Mouse (Mus musculus) Muller cell, postnatal 12 days (primary cell): ENCODE measurements at regions not wholly inside any gene's neighbourhood (a gene's known extent, or its start where the extent isn't known, plus 50 kb on each side); places are given as distances from the start of the nearest gene placed in this dataset.
"Not testable (repeated sequence)": the region's sequence is repeated elsewhere in the genome, so short reads cannot be mapped to it uniquely, and the experiment has no call there.

ENCODE experiments used
- DNase-seq: peaks from one replicate; pipeline ENCODE4 v3.0.0-alpha.2; 2015; ENCODE audit errors: inconsistent ontology term

DNA sequence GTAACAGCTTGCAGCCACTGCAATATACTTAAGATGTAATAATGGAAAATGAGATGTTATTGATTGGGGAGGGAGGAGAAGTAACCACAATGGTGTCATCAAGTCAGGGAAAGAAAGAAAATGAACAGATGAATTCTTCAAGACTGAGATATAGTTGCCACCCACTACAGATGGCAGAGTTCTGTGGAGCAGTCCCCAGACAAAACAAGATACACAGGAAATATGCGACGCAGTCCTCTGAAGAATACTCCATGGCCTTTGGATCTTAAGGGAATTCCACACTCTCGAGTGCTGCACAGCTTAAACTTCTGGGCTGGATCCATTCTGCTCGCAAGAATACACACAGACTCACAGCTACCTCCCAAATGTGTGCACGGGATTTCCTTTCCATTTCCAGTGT is 113.4 kb downstream of the Sox4 start:
- DNase-seq: no peak

DNA sequence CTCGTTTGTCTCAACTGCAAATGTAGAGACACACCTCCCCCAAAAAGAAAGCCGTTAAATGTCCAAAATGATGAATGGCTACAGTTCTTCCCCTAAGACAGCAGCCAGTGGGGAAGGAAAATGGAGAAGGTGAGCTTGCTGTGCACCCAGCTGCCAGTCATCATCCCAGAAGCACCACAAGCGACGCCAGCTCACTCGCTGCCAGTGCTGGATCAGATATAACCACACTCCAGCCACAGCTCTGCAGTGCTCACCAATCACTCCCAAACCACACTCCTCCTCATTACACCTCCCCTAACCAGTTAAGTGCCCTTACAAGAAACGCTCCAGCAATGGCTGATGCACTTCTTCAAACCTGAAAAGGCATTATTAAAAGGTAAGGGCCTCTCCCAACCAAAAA is 114.4 kb downstream of the Sox4 start:
- DNase-seq: no peak

DNA sequence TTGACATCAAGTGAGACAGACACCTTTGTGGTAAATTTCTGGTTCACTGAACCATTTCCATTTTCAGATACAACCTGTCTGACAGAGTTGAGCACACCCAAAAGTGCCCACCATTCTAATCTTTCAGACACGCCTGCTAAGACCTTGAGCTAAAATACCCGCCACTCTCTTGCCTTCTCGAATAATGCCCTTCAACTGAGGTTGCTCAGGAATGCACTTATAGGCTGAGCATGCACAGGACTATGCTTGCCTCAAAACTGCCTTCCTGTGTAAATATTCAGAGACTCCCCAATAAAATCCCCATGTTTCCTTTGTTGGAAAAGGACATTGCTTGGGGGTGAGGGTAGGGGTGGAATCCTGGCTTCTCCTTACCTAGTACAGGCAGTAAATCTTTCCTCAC is 115.3 kb downstream of the Sox4 start:
- DNase-seq: no peak

DNA sequence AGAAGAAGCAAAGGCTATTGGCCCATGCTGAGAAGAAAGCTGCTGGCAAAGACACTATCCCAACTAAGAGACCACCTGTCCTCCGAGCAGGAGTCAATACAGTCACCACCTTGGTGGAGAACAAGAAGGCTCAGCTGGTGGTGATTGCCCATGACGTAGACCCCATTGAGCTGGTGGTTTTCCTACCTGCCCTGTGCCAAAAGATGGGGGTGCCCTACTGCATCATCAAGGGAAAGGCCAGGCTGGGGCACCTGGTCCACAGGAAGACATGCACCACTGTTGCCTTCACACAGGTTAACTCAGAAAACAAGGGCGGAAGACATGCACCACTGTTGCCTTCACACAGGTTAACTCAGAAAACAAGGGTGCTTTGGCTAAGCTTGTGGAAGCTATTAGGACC is 116.3 kb downstream of the Sox4 start:
- not testable (repeated sequence) for DNase-seq

DNA sequence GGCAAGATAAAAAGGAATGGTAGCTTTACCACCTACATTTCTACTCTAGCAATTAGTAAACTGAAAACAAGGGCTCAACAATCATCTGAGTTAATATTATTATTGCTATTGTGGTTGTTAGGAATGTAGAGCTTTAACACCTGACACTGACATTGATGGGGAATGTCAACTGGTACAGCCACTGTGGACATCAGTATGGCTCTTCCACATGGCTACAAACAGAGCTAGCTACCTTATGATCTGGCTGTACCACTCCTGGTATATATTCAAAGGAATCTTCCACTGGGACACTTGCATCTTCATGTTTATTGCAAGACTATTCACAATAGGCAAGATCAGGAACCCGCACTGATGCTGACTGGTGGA is 119.8 kb downstream of the Sox4 start:
- no peak for DNase-seq

DNA sequence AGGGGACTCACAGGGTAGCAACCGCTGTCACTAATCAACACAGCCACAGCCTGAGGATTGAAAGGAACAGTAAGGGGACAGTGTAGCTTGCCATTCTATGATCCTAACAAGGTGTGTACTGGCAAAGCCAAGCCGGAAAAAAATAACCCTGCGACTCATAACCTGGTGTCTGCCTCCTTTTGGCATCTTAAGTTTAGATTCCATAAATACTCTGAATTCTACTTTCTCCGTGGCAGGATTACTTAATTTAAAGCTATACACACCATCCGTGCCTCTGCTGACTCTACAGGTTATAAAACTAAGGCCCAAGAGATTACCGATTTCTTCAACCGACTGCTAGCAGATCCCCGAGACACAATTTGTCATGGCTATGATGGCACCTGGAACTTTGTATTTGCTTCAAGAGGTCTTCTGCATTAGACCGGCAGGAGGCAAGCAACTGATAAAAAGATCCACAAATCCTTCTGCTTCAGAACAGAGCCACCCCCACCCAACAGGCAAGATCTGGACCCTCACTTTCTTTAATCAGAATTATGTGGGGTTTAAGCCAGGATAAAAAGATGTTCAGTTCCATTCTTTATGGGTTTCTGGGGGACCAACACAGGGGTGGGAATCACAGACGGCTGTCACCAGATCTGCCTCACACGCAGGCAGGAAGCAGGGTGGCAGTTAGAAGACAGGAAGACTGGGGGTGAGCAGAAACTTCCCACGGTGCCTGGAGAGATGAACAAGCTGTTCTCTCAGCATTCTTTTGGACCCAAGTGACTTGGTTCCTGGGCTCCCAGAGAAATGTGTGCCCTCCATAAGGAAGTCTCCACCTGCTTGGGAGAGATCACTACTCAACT is 120.4 kb downstream of the Sox4 start:
- DNase-seq: no peak

DNA sequence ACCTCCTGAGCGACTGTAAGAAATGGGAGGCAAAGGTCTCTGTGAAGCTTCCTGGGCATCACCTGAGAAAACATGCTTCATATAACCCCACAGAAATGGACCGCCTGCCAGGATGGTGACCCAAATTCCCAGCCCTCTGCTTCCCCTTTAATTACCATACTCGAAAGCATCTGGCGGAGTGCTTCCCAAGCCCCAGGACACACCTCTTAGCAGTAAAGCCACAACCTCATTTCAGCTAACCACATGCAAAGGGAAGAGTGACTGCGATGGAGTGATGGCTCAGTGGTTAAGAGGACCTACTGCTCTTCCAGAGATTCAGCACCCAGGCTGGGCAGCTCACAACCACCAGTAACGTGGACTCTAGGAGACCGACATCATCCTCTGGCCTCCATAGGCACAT is 127.2 kb downstream of the Sox4 start:
- no peak for DNase-seq

DNA sequence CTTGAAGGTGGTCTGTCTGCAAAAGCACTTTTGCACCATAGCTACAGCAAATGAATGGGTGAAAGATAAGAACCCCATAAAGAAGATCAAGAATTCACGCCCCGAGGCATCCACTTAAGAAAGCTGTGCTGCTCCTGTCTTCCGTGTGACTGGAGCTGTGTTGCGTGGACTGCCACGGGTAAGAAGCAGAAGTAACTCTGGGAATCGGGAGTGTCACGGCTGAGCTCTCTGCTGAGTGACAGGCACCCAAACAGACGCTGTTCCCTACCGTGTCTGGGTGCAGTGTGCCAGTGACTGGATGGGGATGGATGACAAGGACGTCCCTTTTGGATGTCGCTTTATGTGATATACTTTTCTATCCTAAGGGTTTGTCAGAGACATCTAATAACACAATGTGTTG is 129.5 kb downstream of the Sox4 start:
- no peak for DNase-seq

DNA sequence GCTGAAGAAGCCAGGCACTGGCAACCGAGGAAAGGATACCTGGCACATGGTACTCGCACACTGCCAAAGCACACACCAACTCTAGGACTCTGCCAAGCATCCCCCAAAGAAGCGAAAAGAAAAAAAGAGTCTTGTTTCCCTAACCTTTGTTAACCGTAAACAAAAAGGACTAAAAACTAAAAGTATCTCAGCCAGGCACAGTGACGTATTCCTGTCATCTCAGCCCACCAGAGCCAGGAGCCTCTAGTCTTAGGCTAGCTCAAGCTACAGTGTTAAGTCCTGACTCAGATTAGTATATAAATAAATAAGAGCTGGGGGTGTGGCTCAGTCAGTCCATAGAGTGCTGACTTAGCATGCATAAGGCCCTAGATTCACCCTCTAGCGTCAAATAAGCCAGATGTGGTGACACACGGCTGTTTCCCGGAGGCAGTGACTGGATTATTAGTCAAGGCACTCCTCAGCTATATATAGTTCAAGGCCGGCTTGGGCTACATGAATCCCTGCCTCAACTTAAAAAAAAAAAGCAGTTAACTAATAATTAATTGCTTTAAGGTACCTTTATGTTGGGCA is 130.1 kb downstream of the Sox4 start:
- no peak for DNase-seq

DNA sequence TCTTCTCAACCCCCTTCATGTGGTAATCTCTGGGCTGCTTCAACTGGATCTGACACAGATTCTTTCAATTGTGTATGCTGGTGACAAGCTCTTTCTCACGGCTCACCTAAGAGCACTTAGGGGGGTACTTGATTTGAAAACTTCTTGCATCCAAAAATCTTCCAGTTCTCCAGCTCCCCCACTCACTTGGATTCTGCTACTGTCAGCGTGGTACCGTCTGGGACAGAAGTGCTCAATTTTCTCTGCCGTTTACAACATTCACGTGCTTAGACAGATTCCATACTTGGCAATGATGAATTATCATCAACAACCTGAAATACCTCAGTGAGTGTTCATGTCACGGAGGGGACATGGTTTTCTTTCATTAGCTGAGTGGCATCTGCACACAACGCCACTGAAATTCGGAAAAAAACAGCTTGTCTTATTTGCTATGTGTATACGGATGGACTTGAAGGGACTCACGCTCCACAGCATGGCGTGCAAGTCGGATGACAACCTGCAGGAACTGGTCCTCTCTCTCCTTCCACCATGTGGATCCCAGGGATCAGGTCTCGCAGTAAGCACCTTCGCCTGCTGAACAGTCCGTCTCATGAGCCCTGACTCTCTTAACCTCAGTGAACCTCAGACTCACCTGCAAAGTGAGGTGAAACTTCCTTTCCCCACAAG is 132.5 kb downstream of the Sox4 start:
- no peak for DNase-seq

DNA sequence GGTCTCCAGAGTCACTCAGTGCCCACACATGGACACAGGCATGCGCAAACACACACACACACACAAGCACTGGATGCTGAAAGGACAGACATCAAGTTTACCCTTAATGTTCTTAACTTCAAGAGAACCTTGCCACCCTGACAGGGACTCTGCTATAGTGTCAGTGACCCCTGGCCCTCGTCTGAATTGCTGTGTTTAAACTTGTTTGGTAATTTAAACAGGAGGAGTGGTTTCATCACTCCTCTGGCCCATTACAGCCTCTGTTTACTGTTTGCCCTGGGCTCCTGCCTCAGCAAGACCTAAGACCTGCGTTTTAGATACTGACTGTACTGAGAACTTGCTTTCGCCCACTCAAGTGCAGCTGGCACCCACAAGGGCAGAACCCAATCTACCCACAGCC is 139.4 kb downstream of the Sox4 start:
- DNase-seq: no peak

DNA sequence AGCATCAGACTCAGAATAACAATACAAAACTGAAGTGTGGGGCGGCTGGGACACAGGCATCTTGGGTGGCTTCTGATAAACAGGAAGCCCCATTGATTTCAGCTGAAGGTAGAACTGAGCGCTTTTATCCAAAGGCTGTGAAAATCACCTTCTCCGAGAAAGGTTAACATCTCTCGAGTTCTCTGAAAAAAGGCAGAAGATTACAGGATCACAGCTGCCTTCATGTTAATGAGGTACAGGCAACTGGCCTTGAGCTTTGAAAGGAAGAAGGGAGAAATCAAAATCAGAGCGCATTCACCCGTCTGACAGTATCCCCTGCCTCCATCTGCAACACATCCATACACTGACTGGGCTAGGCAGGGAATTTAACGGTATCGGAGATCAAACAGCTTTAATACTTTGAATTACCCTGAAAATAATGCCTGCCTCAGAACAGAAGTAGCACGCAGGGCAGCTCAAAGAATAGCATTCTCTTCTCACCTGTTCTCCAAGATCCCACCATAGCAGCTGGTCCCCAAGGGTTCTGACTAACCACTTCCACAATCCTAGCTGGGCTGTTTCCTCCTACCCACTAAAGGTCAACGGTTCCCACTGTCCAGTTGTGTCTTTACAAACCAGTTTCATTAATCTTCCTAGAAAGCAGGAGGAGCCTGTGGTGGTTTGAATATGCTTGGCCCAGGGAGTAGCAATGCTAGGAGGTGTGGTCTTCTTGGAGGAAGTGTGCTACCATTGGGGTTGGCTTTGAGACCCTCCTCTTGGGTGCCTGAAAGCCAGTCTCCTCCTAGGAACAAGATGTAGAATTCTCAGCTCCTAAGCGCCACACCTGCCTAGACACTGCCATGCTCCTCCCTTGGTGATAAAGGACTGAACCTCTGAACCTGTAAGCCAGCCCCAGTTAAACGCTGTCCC is 141.6 kb downstream of the Sox4 start:
- DNase-seq: no peak

DNA sequence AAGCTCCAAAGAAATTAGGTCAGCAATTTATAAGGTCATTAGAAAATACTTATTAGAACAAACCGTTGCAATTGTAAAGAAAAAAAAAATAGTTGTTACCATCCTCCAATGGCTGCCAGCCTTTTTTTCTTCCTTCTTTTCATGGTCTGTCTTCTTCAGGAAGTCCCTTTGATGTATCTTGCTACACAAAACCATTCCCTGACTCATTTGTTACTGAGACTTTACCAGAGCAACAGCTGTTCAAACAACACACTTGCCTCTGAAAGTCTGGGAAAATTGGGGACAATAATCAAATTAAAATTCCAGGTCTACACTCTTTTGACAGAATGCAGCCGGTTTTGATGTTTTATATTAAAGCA is 142.5 kb downstream of the Sox4 start:
- peak; percentile 94 for DNase-seq

DNA sequence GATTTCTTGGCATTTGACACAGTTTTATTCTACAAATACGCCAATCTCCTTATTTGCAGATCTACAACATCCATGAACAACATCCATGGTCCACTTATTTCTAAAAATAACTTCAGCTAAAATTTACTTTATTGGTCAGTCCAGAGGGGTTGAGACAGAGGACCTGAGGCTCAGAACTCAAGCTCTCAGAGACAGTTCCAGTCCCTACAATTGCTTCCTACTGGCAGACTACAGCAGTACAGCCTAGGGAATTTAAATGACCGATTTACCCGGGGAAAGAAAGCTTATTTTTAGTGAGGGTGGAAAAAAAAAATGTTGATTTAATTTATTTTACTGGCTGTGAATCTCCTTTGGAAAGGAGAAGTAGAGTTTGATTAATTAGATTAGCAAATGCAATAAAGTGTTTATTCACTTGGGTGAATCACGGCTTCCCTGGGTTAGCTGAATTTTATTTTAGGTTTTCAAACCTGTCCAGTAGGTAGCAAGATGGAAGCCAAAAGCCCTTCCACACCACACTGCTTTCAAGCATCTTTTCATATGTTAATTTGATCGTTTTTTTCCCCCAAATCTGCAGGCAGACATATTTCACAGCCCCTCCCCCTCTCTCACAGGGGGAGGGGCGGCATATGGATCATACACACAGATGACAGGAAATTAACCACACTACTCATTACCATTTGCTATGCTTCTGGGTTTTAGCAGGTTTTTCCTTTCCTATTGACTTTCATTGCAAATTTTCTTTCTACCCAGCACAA is 143.0 kb downstream of the Sox4 start:
- DNase-seq: no peak

DNA sequence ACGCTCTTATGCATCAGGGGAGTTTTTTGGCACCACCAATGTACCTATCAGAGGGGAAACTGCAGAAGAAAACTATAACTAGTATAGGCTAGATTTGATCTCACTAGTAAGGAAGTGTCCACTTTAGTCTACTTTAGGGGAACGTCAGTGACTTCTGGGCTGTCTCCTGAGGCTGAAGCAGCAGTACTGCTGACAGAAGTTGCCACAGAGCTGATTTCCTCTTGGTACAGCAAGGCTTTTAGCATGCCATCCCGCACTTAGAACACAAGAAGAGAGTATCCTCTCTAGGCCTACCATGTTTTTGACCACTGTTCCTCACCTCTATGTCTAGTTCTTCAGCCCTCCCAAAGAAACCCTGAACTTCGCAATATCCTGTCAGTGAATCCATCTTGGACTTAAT is 148.2 kb downstream of the Sox4 start:
- no peak for DNase-seq

DNA sequence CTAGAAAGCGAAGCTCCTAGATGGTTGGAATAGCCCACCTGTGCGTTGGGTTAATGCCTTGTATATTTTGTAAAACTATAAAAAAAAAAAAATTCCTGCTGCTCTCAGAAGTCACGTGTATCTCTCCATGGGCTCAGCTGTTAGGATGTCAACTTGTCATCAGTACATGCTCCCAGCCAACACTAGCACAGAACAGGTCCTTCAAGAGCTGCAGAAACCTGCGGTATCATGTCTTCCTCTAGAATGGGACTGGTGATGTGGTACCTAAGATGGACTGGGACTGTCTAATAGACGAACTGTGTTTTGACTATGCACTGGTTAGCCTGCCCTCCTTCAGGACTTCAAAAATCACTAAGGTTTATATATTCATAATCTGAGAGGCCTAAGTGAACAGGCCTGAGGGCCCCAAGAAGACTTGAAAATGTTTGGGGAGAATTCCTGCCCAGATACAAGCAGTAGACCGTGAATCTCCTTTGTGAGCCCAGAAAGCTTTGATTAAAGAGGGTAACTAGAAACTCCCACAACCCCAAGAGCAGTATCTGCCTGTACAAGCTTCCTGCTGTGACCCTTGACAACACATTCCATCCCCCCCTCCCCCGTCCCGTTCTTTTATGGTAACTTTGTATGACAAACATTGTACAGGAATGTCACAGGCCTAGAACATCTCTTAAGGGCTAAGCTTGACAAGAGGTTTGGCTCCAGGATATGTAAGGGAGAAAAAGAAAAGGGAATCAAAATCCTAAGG is 152.1 kb downstream of the Sox4 start:
- DNase-seq: peak; percentile 79

DNA sequence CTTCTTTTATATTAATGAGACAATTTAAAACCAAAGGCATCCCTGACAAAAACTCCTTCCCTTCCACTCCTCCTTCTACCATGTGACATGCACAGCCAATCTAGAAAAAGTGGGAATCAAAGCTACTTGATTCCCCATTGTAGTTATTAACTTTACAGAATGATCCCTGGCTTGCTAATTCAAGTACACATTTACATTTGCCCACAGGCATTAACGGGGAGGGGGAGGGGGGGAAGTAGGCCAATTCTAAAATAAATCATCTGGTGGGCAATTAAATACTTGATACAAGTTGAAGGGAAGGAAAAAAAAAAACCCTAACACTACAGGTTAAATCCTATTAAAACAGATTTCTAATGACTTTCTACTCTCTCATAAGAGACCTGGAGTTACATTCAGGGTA is 152.8 kb downstream of the Sox4 start:
- DNase-seq: no peak

DNA sequence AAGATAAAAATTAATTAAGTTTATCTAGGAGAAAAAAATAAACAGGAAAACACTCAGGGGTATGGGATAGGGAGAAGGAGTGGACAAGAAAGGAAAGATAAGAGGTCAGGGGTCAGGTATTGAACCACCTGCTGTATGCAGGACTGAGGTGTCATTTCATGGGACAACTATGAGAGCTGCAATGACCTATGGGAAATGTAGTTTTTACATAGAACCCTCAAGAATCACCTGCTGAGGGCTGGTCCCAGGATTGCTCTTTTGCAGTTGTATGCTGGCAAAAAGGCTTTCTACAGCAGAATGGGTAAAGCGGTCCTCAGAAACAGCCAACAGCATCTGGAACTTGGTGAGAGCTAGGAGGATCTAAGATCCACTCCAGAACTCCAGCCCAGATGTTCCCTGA is 154.0 kb downstream of the Sox4 start:
- DNase-seq: no peak

DNA sequence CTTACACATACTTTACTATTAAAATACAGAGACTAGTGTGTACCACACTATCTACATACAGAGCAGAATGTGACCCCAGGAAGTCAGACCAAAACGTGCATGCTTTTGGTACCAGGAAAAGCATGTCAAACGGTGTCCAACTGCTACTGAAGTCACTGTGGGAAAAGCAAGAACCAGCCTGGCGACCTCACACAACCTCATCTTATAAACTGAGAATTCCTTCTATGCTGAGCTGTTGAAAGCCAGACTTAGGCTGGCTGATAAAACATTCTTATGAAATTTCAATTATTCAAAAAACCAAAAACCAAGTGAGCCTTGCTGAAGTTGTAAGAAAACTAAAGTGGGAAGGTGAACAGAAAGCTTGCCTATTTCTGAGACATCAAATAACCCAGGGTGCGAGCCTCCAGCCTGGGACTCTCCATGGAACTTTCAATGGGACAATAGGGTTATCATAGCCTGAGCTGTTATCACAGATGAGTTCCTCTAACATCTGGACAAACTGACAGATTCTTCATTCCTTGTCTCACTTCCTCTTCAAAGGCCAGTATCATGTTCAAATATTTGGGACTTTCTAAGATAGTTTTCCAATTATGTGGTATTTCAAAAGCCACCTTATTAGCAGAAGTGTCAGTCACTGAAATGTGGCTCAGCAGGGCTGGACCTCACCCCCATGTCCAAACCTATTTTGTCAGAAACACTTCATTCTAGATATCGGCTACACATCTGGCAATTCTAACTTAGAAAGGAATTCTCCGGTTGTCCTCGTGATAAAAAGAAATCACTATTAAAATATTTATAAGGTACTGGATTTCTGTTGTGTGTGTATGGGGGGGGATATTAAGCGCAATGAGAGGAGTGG is 155.7 kb downstream of the Sox4 start:
- DNase-seq: peak; percentile 46

DNA sequence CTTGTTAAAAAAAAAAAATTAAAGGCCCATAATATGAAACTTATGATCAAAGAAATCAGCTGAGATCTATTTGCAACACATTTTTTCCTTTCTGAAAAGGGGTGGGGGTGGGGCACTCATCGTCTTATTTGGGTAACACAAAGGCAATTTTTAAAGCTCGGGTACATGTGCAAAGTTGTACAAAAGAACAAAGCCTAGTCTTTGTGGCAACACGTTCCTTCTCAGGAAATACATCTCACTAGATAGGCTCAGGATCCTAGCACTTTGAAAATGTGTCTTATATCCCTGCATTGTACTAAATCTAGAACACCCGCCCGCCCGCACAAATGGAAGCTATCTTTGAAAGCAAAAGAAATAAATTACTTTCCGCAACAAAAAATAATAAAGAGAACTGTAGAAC is 158.2 kb downstream of the Sox4 start:
- no peak for DNase-seq
